Mouse (Mus musculus) thymus, postnatal 36 days (tissue): Measurements from ENCODE around the gene Stag3.

Experiments used
- DNase-seq, 2 experiments: peaks; one replicate each; pipeline ENCODE4 v3.0.0; 2022; ENCODE audit warnings: mixed read lengths in 2 of 2

The Stag3 gene

GRCm38 (mm10) chr5:138279585-138280424 is at the start of gene Stag3, which contains the start of the genes Gm43720 and Gpc2:
Gene Stag3 (plus strand): TSS chr5:138280240.
Gene Gm43720 (minus strand): TSS chr5:138279958.
Gene Gpc2 (minus strand): TSS chr5:138280005.
- peak; percentile 85 to 93 for DNase-seq

GRCm38 (mm10) chr5:138233778-138234177 is 46.3 kb upstream of the Stag3 start:
- no peak for DNase-seq

DNA sequence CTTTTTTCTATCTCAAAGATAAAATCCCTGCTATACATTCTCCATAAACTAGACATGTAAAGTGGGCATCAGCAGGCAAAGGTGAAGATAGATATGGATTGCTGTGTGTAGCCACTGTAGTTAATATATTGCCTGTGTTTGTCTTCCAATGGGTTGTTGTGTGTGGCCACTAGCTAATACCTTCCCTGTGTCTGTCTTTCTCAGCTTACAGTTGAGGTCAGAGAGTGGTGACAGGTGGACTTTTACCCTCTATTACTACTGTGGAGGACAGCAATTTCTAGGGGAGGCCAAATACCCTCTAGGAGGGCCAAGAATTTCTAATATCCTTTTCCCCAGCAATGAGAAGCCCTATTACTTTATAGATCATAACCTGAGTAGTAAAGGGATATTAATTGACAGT is 45.8 kb upstream of the Stag3 start:
- no peak for DNase-seq

DNA sequence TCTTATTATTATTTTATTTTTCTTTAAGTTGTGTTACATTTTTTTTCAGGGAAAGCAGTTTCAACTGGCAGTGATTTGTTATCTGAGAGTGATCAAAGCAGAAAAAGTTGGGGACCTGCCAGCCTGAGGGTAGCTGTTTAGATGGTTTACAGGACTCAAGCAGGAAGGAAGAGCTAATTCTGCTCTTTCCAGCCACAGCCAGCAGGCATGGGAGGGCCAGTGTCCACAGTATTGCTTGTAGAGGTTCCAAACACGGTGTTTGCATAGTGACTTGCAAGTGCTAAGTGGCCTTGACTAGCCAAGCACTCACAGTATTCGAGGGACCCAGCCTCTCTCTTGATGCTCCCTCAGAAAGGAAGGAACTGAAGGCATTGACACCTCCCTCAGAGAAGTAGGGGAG is 38.5 kb upstream of the Stag3 start:
- DNase-seq: no peak

DNA sequence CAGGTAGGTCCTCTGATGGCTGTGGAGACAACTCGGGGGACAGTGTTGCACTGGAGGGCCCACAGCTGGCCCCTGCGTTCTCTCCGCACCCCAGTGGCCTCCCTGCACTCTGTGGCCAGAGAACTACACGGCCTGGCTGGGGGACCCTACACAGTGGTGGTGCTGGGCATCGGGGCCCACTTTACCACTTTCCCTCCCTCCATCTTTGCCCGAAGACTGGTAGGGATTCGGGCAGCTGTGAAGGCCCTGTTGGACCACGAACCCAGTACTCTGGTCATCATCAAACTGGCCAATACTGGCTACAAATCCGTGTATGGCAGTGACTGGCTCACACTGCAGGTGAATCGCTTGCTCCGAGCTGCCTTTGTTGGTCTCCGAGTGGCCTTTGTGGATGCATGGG is 28.9 kb upstream of the Stag3 start:
- DNase-seq: no peak

- DNase-seq: no peak
These were observed 27.0 kb upstream of the Stag3 start for GRCm38 (mm10) chr5:138253061-138253460.

DNA sequence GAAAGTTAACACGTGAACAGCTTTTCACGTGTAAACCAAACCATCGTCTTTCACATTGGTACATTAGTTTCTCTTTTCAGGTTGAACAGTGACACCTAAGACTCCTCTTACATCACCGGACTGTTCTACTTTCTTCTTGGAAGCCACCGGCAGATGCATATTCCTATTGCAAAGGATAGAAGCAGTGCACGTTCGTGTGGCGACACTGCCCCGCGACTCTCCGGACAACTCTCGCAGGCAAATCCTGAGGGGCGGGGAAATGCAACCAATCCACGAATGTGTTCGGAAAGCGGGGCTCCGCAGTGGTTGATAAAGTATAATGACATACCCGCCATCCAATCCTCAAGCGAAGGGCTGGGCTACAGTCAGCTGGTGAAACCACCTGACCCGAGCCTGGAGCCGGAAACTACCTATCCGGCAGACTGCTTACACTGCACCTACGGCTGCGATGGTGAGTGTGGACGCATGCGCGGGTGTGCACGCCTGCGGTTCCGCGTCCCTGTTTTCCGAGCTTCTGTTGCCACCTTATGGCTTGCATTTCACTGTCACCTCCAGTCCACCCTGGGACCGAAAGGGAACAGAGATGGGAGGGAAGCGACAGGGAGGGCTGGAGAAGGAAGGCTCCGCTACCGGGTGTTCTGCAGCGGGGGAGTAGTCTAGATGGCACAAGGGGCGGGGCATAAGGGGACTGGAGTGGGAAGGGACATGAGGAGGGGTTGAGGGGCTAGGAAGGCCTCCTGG is 24.5 kb upstream of the Stag3 start, which contains the start of gene Lamtor4:
TSS of gene Lamtor4 (plus strand) at position 130 of the 741 bp plus-strand sequence.
- peak; percentile 86 to 92 for DNase-seq

DNA sequence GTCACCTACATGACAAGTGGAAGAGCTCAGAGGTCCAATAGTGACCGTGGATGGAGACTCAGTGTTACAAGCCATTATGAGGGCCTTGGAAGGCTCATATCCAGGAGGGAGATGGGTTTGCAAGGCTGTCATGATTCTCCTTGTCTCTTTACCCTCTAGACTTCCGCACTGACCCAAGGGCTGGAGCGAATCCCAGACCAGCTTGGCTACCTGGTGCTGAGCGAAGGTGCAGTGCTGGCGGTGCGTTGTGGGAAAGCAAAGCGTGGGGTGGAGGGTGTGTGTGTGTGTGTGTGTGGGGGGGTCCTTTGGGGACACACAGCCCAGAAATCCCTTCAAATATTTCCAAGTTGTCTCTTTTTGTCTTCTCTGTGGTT is 24.0 kb upstream of the Stag3 start:
- no peak for DNase-seq

DNA sequence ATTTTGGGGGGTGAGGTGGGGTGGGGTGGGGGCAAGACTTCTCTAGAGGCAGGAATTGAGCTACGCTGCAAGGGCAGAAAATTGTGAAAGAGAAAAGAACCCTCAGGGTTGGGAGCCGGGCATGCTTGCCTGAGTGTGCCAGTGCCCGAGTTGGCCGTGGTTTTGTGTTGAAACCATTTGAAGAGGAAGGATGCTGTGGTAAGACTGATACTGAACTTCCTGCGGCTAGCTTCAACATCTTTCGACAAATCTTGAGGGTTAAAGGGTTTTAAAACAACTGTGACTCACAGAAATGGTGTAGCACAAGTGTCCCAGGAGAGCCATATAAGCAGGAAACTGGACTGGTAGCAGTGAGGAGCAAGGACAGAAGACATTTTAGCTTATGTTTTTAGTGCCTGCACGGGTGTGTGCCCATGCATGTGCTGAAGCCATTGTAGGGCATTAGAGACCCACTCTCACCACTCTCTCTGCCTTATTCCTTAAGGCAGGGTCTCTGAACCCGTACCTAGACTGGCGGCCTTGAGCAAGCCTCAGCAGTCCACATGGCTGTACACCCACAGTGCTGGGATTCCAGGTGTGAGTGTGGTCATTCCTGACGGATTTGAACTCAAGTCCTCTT is 23.0 kb upstream of the Stag3 start:
- DNase-seq: peak; percentile 30

GRCm38 (mm10) chr5:138257585-138257978 is 22.5 kb upstream of the Stag3 start:
- no peak for DNase-seq

- no peak for DNase-seq
These were observed 22.0 kb upstream of the Stag3 start for GRCm38 (mm10) chr5:138258078-138258477.

DNA sequence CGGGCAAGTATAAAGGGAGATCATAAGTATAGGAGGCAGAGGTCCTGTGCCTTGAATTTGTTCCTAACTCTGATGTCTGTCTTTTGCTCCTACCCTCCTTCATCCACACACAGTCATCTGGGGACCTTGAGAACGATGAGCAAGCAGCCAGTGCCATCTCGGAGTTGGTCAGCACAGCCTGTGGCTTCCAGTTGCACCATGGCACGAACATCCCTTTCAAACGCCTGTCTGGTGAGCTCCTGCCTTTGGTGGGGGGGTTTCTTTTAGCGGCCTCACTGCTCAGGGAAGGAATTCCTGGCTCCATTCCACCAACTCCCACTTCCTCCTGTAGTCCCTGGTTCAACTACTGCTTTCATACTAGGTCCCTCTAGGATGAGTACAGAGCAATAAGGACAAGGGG is 21.5 kb upstream of the Stag3 start:
- no peak for DNase-seq

DNA sequence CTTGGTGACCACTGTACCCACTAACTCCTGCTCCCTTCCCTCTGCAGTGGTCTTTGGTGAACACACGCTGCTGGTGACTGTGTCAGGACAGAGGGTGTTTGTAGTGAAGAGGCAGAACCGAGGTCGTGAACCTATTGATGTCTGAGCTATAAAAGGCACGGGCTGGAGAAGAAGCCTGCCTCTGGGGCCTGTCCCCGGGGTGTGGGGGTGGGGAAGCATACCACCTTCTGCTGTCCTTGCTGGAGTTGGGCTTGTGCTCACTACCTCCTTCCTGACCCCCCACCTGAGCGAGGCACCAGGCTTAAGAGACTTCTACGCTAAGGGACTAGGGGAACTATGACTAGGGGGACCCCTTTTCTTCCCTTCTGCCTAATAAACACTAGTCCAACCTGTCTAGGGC is 21.0 kb upstream of the Stag3 start:
- DNase-seq: no peak

- DNase-seq: no peak
These were observed 20.0 kb upstream of the Stag3 start for GRCm38 (mm10) chr5:138260051-138260450.

DNA sequence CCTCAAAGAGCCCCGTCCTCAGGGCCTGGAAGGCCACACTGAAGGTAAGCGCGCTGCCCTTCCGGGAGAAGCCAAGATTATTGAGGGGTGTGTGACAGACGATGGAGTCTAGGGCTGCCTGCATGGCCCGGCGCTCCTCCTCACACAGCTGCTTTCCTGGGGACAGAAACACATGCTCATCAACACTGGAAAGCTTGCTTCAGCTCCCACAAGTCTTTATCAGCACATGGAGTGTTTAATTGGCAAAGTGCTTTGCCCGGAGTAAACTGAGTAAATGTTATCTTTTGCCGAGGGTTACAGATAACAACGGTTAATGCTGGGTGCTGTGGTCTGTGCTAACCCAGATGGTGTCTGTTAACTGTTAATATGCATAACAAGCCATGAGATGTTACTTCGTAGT is 19.2 kb upstream of the Stag3 start:
- no peak for DNase-seq

DNA sequence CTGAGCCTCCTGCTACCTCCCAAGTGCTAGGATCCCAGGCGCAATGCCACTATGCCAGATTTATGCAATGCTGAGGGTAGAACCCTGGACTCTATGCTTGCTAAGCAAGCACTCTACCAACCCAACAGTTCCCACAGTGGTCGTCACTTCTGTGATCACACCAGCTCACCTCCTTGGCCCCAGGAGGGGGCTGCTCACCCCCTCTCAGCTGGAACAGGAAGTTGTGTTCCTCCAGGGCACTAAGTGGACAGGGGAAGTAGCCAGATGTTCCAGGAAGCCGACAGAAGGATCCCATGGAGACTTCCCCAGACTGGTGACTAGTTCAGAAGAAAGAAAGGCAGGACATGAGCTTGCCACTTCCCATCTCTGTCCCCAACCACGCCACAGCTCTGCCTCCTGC is 18.0 kb upstream of the Stag3 start:
- DNase-seq: no peak

DNA sequence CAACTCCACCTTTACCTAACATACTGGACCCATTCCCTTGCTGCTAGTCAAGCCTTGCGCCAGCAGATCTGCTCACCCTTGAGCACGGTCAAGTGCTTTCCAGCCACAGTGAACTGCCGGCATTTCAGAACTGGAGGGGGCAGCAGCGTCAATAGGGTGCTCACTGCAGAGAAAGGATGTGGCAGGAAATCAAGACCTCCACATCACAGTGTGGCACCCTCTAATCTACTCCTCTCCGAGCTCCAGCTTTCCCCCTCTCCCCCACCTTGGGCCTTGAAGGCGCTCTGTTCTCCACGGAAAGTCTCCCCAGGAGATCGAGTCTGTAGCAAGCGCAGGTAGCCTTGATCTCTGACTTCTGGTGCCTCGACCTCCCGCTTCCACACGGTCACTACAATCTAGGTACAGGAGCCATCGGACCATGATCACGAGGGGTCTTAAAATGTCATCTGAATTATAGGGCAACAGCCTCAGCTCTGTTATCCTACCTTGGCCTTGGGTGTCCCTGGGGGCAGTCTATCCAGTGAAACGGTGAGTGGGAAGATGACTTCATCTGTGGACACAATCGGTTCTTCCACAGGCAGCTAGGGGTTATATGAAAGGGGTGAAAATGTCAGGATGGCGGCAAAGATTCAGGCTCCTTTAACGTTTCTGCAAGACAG is 17.3 kb upstream of the Stag3 start:
- DNase-seq: peak in 1 of 2 experiments; percentile 31

DNA sequence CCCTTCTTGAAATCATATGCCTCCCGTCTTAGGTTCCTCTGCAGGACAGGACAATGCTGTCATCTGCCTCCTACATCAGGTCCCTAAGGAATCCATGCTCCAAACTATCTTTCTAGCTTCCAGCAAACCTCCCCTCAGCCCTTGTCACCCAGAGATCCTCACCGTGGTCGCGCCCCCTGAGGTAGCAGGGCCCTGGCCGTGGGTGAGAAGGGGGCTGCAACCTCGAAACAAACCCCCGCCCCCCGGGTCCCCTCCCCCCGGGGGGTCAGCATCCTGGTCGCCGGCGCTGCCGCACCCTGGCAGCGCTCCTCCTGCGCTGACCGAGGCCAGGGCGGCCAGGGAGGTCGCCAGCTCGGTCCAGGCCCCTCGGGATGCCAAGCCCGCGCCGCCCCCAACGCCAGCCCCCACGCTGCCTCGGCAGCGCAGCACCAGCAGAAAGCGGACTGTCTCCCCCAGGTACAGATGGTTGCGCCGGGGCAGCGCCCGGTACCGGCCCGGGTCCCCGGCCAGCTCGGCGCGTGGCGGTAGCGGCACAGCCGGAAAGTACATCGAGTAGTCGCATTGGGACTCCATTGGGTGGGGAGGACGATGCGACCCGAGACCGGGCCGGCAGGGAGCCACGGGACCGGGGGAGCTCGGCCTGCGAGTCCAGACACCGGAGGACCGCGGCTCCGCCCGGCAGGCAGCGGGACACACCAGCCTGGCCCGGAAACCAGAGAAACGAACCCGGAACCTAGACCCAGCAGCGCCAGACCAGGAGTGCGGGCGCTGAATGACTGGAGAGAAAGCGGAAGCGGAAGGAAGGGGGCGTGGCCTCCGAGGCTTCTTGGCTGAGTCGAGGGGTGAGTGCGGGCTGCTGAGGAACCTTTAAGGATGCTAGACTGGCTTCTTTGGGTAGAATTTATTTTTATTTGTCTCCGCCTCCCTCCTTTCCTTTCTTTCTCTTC is 16.5 kb upstream of the Stag3 start, which contains the start of gene BC037034:
TSS of gene BC037034 (minus strand) at position 774 of the 947 bp plus-strand sequence.
- DNase-seq: peak; percentile 90

GRCm38 (mm10) chr5:138264207-138264578 is 15.8 kb upstream of the Stag3 start:
- no peak for DNase-seq

- no peak for DNase-seq
These were observed 14.3 kb upstream of the Stag3 start for GRCm38 (mm10) chr5:138265712-138266111.

GRCm38 (mm10) chr5:138267114-138267513 is 12.9 kb upstream of the Stag3 start:
- no peak for DNase-seq

DNA sequence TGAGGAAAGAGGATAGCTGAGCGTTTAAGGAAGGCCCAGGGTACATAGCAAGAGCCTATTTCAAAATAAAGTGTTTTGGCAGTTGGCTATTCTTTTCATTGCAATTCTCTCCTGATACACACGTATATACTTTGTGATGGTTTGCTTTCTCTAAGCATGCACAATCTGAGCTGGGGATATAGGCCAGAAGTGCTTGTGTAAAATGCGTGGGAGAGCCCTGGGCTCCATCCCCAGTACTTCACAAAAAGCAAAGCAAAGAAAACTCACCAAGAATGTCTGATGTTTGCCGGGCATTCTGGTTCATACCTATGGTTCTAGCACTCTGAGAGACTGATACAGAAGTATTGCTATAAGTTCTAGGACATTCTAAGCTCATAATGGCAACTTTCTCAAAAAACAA is 11.1 kb upstream of the Stag3 start:
- no peak for DNase-seq
